ENCODE assay signal across 25 mouse cellular contexts in genomic region chr3:118275917-118276316, GRCm38 (mm10).
"Had no signal": no experiment of that assay in that cellular context is flagged by ENCODE, and none has a peak within 500 bp of the region (broad histone marks: within the 10 kb centered on the region; RNA-seq: fewer than 3 reads in every experiment).

No protein-coding gene starts in this region.

- DNase-seq: gastrocnemius, postnatal 14 days; gastrocnemius, postnatal 36 days; heart, adult 11 months; heart, adult 2 months; heart, postnatal 14 days; heart, postnatal 36 days; kidney, adult 11 months; kidney, adult 2 months; kidney, adult 9 months; kidney, postnatal 14 days; kidney, postnatal 36 days; layer of hippocampus, adult 9-11 months; layer of hippocampus, postnatal 36 days; liver had no signal

- H3K27me3 ChIP-seq: heart, embryonic 13.5 days; heart, embryonic 15.5 days; hindbrain, embryonic 13.5 days; hindbrain, embryonic 15.5 days; kidney, embryonic 15.5 days; limb, embryonic 12.5 days had no signal

- H3K4me3 ChIP-seq: heart, adult 2 months; heart, embryonic 13.5 days; heart, embryonic 15.5 days; hindbrain, embryonic 13.5 days; hindbrain, embryonic 15.5 days; kidney, embryonic 15.5 days; limb, embryonic 10.5 days; limb, embryonic 12.5 days had no signal

- H3K9me3 ChIP-seq: heart, embryonic 13.5 days; heart, embryonic 15.5 days; hindbrain, embryonic 13.5 days; hindbrain, embryonic 15.5 days; kidney, embryonic 15.5 days; limb, embryonic 10.5 days; limb, embryonic 12.5 days had no signal

- H3K4me2 ChIP-seq: heart, embryonic 11.5 days; heart, embryonic 13.5 days; heart, embryonic 15.5 days; hindbrain, embryonic 13.5 days; hindbrain, embryonic 15.5 days; kidney, embryonic 15.5 days; limb, embryonic 12.5 days had no signal

- ATAC-seq: hindbrain, postnatal 0 days had no signal

- H3K9ac ChIP-seq: heart, embryonic 13.5 days; heart, embryonic 15.5 days; hindbrain, embryonic 13.5 days; hindbrain, embryonic 15.5 days; kidney, embryonic 15.5 days; limb, embryonic 12.5 days; liver, embryonic 14.5 days had no signal

- H3K4me1 ChIP-seq: heart, embryonic 13.5 days; heart, embryonic 15.5 days; hindbrain, embryonic 13.5 days; hindbrain, embryonic 15.5 days; kidney, embryonic 15.5 days; limb, embryonic 10.5 days; limb, embryonic 12.5 days had no signal

- H3K27ac ChIP-seq: heart, adult 2 months; heart, embryonic 13.5 days; heart, embryonic 15.5 days; hindbrain, embryonic 13.5 days; hindbrain, embryonic 15.5 days; hindbrain, postnatal 0 days; kidney, embryonic 15.5 days; kidney, postnatal 0 days; limb, embryonic 10.5 days; limb, embryonic 12.5 days; liver, embryonic 14.5 days had no signal

- H3K36me3 ChIP-seq: heart, embryonic 13.5 days; heart, embryonic 15.5 days; hindbrain, embryonic 13.5 days; hindbrain, embryonic 15.5 days; kidney, embryonic 15.5 days; limb, embryonic 10.5 days; limb, embryonic 12.5 days had no signal
